Mouse (Mus musculus): ENCODE measurements around the gene Wbp2. TPM values are rescaled to one million over a fixed set of nuclear protein-coding genes. Genes with fewer than 3 reads are reported as not detected.
A peak's percentile ranks its signal among the peaks of the same experiment; 100 is the strongest.

The Wbp2 gene
- polyA plus RNA-seq, 1 experiment from 2014 or later: 128 TPM

DNA sequence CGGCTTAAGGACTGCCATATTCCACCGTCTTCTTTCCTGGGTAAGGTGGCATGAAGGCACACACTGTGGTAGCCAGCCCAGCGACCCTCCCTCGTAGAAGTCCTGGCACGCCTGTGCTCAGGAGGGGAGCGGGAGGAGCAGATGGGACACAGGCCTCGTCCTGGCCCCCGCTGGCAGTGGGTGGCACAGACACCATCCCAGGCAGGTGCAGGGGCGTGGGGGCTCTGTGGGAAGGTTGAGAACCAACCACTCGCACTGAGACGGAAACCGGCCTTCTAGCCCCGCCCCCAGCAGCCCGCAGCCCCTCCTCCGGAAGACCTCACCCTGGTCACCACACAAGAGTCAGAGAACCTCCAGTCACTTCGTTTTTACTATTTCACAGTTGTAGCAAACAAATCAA lies 8.6 kb downstream of the Wbp2 start:
- Histone ChIP-seq H3K27ac (peak overlapping the region; percentile 88), H3K4me1 (replicated peaks) (peaks cover 81% of the 10 kb centered on the region), H3K27me3 (ENCODE audit: insufficient read depth, poor library complexity, severe bottlenecking) (no peaks in the 10 kb centered on the region; the same call in 1 of the 2 replicates), H3K9me3 (no peaks in the 10 kb centered on the region), H3K4me3 (peak overlapping the region; percentile 49), H3K36me3 (peaks cover 46% of the 10 kb centered on the region)
- 8% methylated on average over 16 of the region's 16 CpGs for WGBS
- peak; percentile 75 for DNase-seq (ENCODE audit: low spot score)

GRCm38 (mm10) chr11:116077446-116078204 lies 9.2 kb downstream of the Wbp2 start, which contains the start of gene Unc13d:
Unc13d (minus strand) TSS chr11:116077961.
- Histone ChIP-seq H3K27ac (peak within 1 kb of the TSS; percentile 88), H3K36me3 (peaks cover 41% of the 10 kb centered on the region), H3K9me3 (no peaks in the 10 kb centered on the region), H3K4me3 (peak within 1 kb of the TSS; percentile 49), H3K27me3 (ENCODE audit: insufficient read depth, poor library complexity, severe bottlenecking) (no peaks in the 10 kb centered on the region; the same call in 1 of the 2 replicates), H3K4me1 (replicated peaks) (peaks cover 83% of the 10 kb centered on the region)
- WGBS: 63% methylated on average over 22 of the region's 22 CpGs
- DNase-seq (ENCODE audit: low spot score): no peak

- Histone ChIP-seq H3K4me1 (replicated peaks) (peaks cover 82% of the 10 kb centered on the region), H3K36me3 (peaks cover 33% of the 10 kb centered on the region), H3K27me3 (ENCODE audit: insufficient read depth, poor library complexity, severe bottlenecking) (no peaks in the 10 kb centered on the region; the same call in 1 of the 2 replicates), H3K27ac (peak overlapping the region; percentile 88), H3K9me3 (no peaks in the 10 kb centered on the region), H3K4me3 (peak overlapping the region; percentile 49)
- WGBS: 83% methylated on average over 7 of the region's 7 CpGs
- DNase-seq (ENCODE audit: low spot score): no peak
Observed at GRCm38 (mm10) chr11:116076836-116077235, 10.0 kb downstream of the Wbp2 start.

DNA sequence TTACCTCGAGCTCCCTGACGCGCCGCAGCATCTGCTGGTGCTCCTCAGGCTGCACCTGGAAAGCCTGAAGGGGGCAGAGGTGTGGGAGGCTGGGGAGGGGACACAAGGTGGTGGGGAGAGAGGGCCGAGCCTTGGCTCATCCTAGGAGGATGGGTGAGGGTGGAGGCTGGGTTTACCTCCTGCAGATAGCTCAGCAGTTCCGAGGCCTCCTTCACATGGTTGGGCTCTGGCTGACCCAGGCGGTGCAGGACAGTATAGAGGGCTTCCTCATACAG lies 10.6 kb downstream of the Wbp2 start:
- peaks cover 27% of the 10 kb centered on the region for H3K36me3 ChIP-seq
- peaks cover 75% of the 10 kb centered on the region for H3K4me1 ChIP-seq (replicated peaks)
- 57% methylated on average over 7 of the region's 7 CpGs for WGBS
- H3K27me3 ChIP-seq (ENCODE audit: insufficient read depth, poor library complexity, severe bottlenecking): no peaks in the 10 kb centered on the region; the same call in 1 of the 2 replicates
- peak overlapping the region; percentile 88 for H3K27ac ChIP-seq
- no peak for DNase-seq (ENCODE audit: low spot score)
- no peaks in the 10 kb centered on the region for H3K9me3 ChIP-seq
- peak overlapping the region; percentile 49; the same call in 1 of the 2 replicates for H3K4me3 ChIP-seq

GRCm38 (mm10) chr11:116075539-116076265 lies 11.1 kb downstream of the Wbp2 start:
- no peaks in the 10 kb centered on the region; the same call in 1 of the 2 replicates for H3K27me3 ChIP-seq (ENCODE audit: insufficient read depth, poor library complexity, severe bottlenecking)
- 56% methylated on average over 20 of the region's 20 CpGs for WGBS
- H3K4me1 ChIP-seq (replicated peaks): peaks cover 70% of the 10 kb centered on the region
- peaks cover 22% of the 10 kb centered on the region for H3K36me3 ChIP-seq
- no peak for DNase-seq (ENCODE audit: low spot score)
- no peaks in the 10 kb centered on the region for H3K9me3 ChIP-seq
- H3K4me3 ChIP-seq: peak overlapping the region; percentile 49; the same call in 1 of the 2 replicates
- H3K27ac ChIP-seq: peak overlapping the region; percentile 88

DNA sequence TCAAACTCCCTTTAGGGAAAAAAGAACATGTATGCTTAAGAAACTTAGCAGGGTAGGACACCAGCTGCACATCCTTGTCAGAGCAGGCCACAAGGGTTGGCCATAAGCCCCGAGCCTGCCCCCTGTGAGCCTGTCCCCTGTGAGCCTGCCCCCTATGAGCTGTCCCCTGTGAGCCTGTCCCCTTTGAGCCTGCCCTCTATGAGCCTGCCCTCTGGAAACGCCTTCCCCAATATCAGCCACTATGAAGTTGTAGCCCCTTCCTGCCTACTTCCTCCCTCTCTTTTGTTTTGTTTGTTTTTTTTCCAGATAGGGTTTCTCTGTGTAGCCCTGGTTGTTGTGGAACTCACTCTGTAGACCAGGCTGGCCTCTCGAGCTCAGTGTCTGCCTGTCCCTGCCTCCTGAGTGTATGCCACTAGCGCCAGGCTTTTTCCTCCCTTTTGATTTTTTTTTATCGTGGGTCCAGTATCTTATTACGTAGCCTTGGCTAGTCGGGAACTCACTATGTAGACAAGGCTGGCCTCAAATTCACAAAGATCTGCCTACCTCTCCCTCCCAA lies 12.3 kb downstream of the Wbp2 start:
- Histone ChIP-seq H3K9me3 (no peaks in the 10 kb centered on the region), H3K4me3 (no peak overlapping the region), H3K27me3 (ENCODE audit: insufficient read depth, poor library complexity, severe bottlenecking) (no peaks in the 10 kb centered on the region; the same call in 1 of the 2 replicates), H3K36me3 (peaks cover 10% of the 10 kb centered on the region), H3K4me1 (replicated peaks) (peaks cover 58% of the 10 kb centered on the region), H3K27ac (no peak overlapping the region)
- DNase-seq (ENCODE audit: low spot score): no peak
- WGBS: 64% methylated on average over 7 of the region's 7 CpGs

- Histone ChIP-seq H3K27ac (no peak overlapping the region), H3K9me3 (no peaks in the 10 kb centered on the region), H3K4me3 (no peak overlapping the region), H3K36me3 (no peaks in the 10 kb centered on the region), H3K27me3 (ENCODE audit: insufficient read depth, poor library complexity, severe bottlenecking) (no peaks in the 10 kb centered on the region; the same call in 1 of the 2 replicates), H3K4me1 (replicated peaks) (peaks cover 39% of the 10 kb centered on the region)
- no peak for DNase-seq (ENCODE audit: low spot score)
- WGBS: 88% methylated on average over 3 of the region's 3 CpGs
Observed at GRCm38 (mm10) chr11:116072608-116073007, 14.2 kb downstream of the Wbp2 start.

DNA sequence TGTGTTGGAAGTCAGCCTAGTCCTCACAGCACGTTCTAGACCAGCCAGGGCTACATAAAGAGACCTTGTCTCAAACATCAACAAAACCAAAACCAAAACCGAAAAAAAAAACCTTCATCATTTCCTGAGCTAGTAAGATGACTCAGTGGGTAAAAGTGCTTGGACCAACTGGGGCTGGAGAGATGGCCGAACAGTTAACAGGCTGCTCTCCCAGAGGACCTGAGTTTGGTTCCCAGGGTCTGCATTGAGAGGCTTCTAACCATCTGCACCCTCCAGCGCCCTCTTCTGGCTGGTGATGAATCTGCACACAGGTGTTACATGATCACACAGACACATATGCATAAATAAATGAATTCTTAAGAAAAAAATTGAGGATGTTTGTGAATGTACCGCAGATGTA lies 15.3 kb downstream of the Wbp2 start:
- no peak for DNase-seq (ENCODE audit: low spot score)
- Histone ChIP-seq H3K36me3 (no peaks in the 10 kb centered on the region), H3K27me3 (ENCODE audit: insufficient read depth, poor library complexity, severe bottlenecking) (no peaks in the 10 kb centered on the region; the same call in 1 of the 2 replicates), H3K4me1 (replicated peaks) (peaks cover 28% of the 10 kb centered on the region), H3K27ac (no peak overlapping the region), H3K9me3 (no peaks in the 10 kb centered on the region), H3K4me3 (no peak overlapping the region)
- 69% methylated on average over 5 of the region's 5 CpGs for WGBS

DNA sequence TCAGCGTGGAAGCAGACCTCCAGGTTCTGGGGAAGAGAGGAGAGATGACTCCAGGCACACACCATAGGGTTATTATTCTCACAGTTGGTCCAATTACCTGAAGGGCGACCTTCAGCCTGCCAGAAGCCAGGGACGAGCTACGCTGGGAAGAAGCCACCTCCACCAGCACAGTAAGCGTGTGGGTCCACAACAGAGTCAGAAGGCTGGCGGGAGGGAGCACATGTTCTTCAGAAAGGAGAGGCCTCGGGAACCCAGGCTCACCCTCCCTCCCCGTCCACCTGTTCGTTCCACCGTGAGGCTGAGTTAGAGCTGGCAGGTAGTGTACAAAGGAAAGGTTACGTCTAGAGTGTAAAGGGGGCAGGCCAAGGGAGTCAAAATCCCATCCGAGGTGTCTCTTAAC lies 21.4 kb downstream of the Wbp2 start:
- H3K4me3 ChIP-seq: no peak overlapping the region
- DNase-seq (ENCODE audit: low spot score): no peak
- WGBS: 87% methylated on average over 12 of the region's 12 CpGs

DNA sequence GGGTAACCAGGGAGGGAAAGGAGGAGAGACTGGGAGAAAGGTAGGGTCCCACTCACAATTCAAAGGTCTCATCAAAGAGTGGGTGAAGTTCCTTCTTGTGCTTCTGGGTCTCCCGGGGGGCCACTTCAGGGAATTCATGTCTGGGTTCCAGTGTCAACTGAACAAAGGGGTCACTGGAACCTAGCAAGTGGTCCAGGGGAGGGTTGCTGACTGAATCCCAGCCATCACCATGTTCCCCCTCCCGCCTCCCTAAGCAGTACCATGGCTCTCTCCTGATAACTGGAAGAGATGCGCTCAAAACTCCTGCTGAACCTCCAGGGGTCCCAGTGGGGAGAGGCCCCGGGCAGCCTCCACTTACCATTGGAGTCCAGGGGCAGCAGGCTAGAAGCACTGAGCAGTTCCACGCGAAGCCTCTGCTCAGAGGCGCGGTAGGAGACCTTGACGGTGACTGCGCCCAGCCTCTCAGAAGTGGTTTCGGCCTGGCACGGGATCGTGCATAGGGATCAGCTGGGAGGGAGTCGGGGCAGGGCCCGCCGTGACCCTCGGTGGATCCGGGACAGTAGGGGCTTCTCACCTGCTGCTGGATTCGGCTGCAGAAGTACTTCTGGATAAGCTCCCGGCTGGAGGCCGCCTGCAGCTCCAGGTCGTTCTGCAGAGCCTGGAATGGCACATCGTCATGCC lies 22.5 kb downstream of the Wbp2 start:
- Histone ChIP-seq H3K4me1 (replicated peaks) (peaks cover 15% of the 10 kb centered on the region), H3K9me3 (no peaks in the 10 kb centered on the region), H3K4me3 (no peak overlapping the region), H3K36me3 (peaks cover 42% of the 10 kb centered on the region), H3K27ac (no peak overlapping the region), H3K27me3 (ENCODE audit: insufficient read depth, poor library complexity, severe bottlenecking) (no peaks in the 10 kb centered on the region)
- no peak for DNase-seq (ENCODE audit: low spot score)
- WGBS: 63% methylated on average over 23 of the region's 23 CpGs

More for the DNA sequence above, 21.4 kb downstream of the Wbp2 start:
- H3K9me3 ChIP-seq: no peaks in the 10 kb centered on the region
- peaks cover 32% of the 10 kb centered on the region for H3K36me3 ChIP-seq
- no peaks in the 10 kb centered on the region for H3K27me3 ChIP-seq (ENCODE audit: insufficient read depth, poor library complexity, severe bottlenecking)
- H3K4me1 ChIP-seq (replicated peaks): peaks cover 15% of the 10 kb centered on the region
- H3K27ac ChIP-seq: no peak overlapping the region

DNA sequence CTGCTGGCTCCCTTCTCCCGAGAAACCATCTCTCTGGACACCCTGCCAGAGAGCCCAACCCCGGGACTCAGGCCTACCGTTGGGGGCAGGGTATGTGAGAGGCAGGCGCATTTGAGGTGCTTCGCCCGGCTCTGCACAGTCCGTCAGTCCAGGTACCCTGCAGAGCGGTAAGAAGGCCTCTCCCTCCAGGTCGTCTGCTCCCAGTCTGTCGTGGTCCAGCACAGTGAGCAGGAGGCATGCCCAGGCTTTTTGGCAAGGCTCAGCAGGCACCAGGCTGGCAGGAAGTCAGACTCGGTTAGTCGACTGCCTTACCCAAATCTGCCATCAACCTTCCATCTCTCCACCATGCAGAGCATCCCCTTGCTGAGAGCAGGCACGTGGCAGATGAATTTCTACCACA lies 23.2 kb downstream of the Wbp2 start:
- Histone ChIP-seq H3K36me3 (peaks cover 49% of the 10 kb centered on the region), H3K9me3 (no peaks in the 10 kb centered on the region), H3K27me3 (ENCODE audit: insufficient read depth, poor library complexity, severe bottlenecking) (no peaks in the 10 kb centered on the region), H3K4me3 (no peak overlapping the region), H3K27ac (0 out of 2 replicates have a peak overlapping the region, but pooled peaks have one; percentile 10), H3K4me1 (replicated peaks) (peaks cover 15% of the 10 kb centered on the region)
- no peak for DNase-seq (ENCODE audit: low spot score)
- WGBS: 71% methylated on average over 13 of the region's 13 CpGs

DNA sequence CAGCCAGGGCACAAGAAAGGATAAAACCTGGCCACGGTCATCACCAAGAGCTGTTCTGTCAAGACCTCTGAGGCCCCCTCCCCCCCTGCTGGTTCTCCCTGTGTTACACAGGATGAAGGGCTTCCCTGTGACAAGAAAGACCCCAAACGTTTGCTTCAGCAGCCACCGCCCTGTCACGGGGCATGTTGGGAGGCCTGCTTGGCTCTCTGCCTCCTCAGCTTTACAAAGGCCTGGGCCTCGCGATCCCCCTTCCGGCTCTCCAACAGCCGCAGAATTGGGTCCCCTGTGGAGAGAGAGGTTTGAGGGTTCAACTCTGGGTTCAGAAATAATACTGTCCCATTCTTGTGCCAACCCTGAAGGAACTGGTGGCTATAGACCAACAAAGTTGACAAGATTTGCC lies 24.3 kb downstream of the Wbp2 start:
- H3K36me3 ChIP-seq: peaks cover 60% of the 10 kb centered on the region
- DNase-seq (ENCODE audit: low spot score): no peak
- H3K27ac ChIP-seq: 0 out of 2 replicates have a peak overlapping the region, but pooled peaks have one; percentile 24
- 63% methylated on average over 8 of the region's 8 CpGs for WGBS
- H3K27me3 ChIP-seq (ENCODE audit: insufficient read depth, poor library complexity, severe bottlenecking): no peaks in the 10 kb centered on the region
- no peaks in the 10 kb centered on the region for H3K9me3 ChIP-seq
- no peak overlapping the region for H3K4me3 ChIP-seq
- peaks cover 15% of the 10 kb centered on the region for H3K4me1 ChIP-seq (replicated peaks)
